Mouse (Mus musculus) megakaryocyte, embryonic 14.5 days (primary cell): ENCODE results near the gene Slc7a5. TPM values are rescaled to one million over a fixed set of nuclear protein-coding genes. Genes with fewer than 3 reads are reported as not detected.

Experiments used
- H3K27me3 ChIP-seq: replicated peaks from 2 replicates; pipeline ENCODE3; 2012; ENCODE audit warnings: inconsistent platforms
- H3K36me3 ChIP-seq: replicated peaks from 2 replicates; pipeline ENCODE3; 2012; ENCODE audit warnings: low read length, inconsistent platforms, mixed read lengths
- H3K4me1 ChIP-seq: 2 replicates; pipeline ENCODE4 v1.6.1; 2012; ENCODE audit warnings: inconsistent platforms
- H3K4me3 ChIP-seq: replicated peaks from 2 replicates; pipeline ENCODE3; 2012; ENCODE audit warnings: moderate library complexity, mild to moderate bottlenecking, inconsistent platforms
- H3K9me3 ChIP-seq: 2 replicates; pipeline ENCODE4 v1.6.1; 2012; ENCODE audit warnings: inconsistent platforms
- FLI1 ChIP-seq: IDR thresholded peaks from 2 replicates; pipeline ENCODE4 v1.6.1; 2012; ENCODE audit warnings: low read length, inconsistent platforms, mixed read lengths
- GATA1 ChIP-seq: IDR thresholded peaks from 3 replicates; pipeline ENCODE4 v1.6.1; 2012; ENCODE audit warnings: mixed read lengths, low read length, inconsistent platforms, borderline replicate concordance
- polyA plus RNA-seq: library from polyadenylated mRNA; stranded (reverse); fragments of >175 nt; gene quantifications from 2 replicates; pipeline ENCODE4 v1.2.3, GENCODE M21; 2012; ENCODE audit warnings: low replicate concordance; ENCODE audit not compliant: insufficient read depth

Gene Slc7a5
- polyA plus RNA-seq, 1 experiment: 77.3 TPM

- Histone ChIP-seq H3K4me3 (no peak overlapping the region), H3K36me3 (no peaks in the 10 kb centered on the region), H3K27me3 (peaks cover 16% of the 10 kb centered on the region), H3K9me3 (no peaks in the 10 kb centered on the region), H3K4me1 (peaks cover 31% of the 10 kb centered on the region)
- no peak for TF ChIP-seq FLI1
- no peak for TF ChIP-seq GATA1
Measured at GRCm38 (mm10) chr8:121844765-121845164, 62.7 kb downstream of the Slc7a5 start.

- TF ChIP-seq GATA1 (no peak), FLI1 (no peak)
- peaks cover 16% of the 10 kb centered on the region for H3K27me3 ChIP-seq
- no peaks in the 10 kb centered on the region for H3K36me3 ChIP-seq
- H3K4me1 ChIP-seq: peaks cover 22% of the 10 kb centered on the region
- H3K4me3 ChIP-seq: no peak overlapping the region
- no peaks in the 10 kb centered on the region for H3K9me3 ChIP-seq
Measured at GRCm38 (mm10) chr8:121843184-121843733, 64.2 kb downstream of the Slc7a5 start.

- TF ChIP-seq GATA1: no peak
- no peak for TF ChIP-seq FLI1
- Histone ChIP-seq H3K4me1 (peaks cover 22% of the 10 kb centered on the region), H3K36me3 (no peaks in the 10 kb centered on the region), H3K27me3 (peaks cover 16% of the 10 kb centered on the region), H3K9me3 (no peaks in the 10 kb centered on the region), H3K4me3 (no peak overlapping the region)
Measured at GRCm38 (mm10) chr8:121842064-121842955, 65.2 kb downstream of the Slc7a5 start.

GRCm38 (mm10) chr8:121841242-121841641, 66.3 kb downstream of the Slc7a5 start:
- H3K4me1 ChIP-seq: peaks cover 21% of the 10 kb centered on the region
- peak overlapping the region; percentile 84 for H3K4me3 ChIP-seq
- peaks cover 13% of the 10 kb centered on the region for H3K27me3 ChIP-seq

GRCm38 (mm10) chr8:121832503-121832902, 75.0 kb downstream of the Slc7a5 start:
- TF ChIP-seq GATA1 (no peak), FLI1 (no peak)
- no peaks in the 10 kb centered on the region for H3K9me3 ChIP-seq
- H3K4me1 ChIP-seq: peaks cover 31% of the 10 kb centered on the region
- H3K36me3 ChIP-seq: no peaks in the 10 kb centered on the region
- no peaks in the 10 kb centered on the region for H3K27me3 ChIP-seq
- peak overlapping the region; percentile 42 for H3K4me3 ChIP-seq

More at GRCm38 (mm10) chr8:121841242-121841641, 66.3 kb downstream of the Slc7a5 start:
- H3K9me3 ChIP-seq: no peaks in the 10 kb centered on the region
- no peak for TF ChIP-seq GATA1
- no peak for TF ChIP-seq FLI1
- H3K36me3 ChIP-seq: no peaks in the 10 kb centered on the region

- Histone ChIP-seq H3K4me1 (peaks cover 32% of the 10 kb centered on the region), H3K9me3 (no peaks in the 10 kb centered on the region), H3K27me3 (no peaks in the 10 kb centered on the region), H3K36me3 (no peaks in the 10 kb centered on the region), H3K4me3 (peak overlapping the region; percentile 23)
- TF ChIP-seq GATA1 (no peak), FLI1 (no peak)
Measured at GRCm38 (mm10) chr8:121832061-121832460, 75.4 kb downstream of the Slc7a5 start.

Other genes starting within 250 kb of the Slc7a5 start
- not detected in 2 replicates for gene Jph3, start 178.1 kb downstream of the Slc7a5 start, polyA plus RNA-seq
- gene Klhdc4, start 78.1 kb downstream of the Slc7a5 start, polyA plus RNA-seq: 4.1 and 37.8 TPM in 2 replicates
- gene Car5a, start 37.2 kb upstream of the Slc7a5 start, polyA plus RNA-seq: 2.1 TPM in 1 of 2 replicates, not detected in the other
- 47.5 and 119 TPM in 2 replicates for gene Banp, start 42.1 kb upstream of the Slc7a5 start, polyA plus RNA-seq